Mouse (Mus musculus) right cerebral cortex, adult 18-20 months (tissue): ENCODE measurements around the gene Itih3.
A peak's percentile ranks its signal among the peaks of the same experiment; 100 is the strongest.

ENCODE experiments used
- DNase-seq: peaks from one replicate; pipeline ENCODE4 v3.0.0; 2022; ENCODE audit warnings: mixed read lengths

Gene Itih3

DNA sequence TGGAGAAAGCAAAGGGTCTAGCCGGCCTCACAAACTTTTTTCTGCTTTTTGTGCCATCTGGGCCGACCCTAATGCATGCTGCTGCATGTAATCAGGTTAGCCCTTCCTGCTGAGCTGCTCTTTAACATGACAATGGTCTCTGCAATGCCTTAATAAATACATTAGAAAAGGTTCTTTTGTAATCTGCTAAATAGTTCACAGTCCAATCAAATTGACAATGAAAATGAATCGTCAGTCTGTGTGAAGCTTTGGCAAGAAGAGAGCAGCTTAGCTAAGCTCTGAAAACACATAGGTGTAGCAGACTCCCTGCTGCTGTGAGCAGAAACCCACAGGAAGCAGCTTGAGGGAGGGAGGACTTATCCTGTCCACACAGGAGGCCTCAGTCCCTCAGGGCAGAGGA lies 23.6 kb downstream of the Itih3 start:
- no peak for DNase-seq

DNA sequence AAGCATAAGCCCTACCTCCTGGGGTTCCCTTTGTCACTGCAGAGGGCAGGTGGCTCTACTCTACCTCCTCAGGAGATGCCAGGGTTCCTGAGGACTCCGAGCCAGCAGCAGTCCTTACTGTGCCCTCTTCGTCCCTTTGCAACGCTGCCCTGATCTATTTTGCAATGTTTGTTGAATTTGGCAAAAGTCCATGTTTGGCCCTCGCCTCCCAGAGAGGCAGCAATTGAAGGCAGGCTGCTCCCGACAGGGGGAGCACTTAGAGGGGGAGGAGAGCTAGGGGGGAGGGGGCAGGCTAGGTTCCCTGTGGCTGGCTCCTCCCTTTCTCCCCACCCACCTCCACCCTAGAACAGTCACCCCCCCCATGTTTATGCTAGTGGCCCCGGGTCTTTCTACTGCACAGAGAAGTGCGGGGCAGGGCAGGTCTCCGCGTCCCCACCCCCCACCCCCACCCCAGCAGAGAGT lies 35.3 kb downstream of the Itih3 start:
- DNase-seq, result no peak

DNA sequence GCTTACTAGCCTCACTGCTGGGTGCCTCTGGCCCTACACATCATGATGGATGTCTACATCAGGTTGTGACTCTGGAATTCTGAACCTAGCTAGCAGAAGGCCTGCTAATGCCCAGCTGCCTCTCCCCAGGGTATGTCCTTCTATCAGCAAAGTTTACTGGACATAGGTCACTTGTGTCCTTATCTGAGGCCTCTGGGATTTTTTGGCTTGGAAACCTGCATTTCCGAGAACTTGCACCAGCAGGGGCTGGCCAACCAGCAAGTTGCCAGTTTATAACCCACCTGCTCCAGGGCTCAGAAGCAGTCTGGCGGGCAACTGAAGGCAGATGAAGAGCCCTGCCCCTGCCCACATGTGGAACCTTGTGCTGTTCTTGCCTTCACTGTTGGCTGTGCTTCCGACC lies 37.4 kb downstream of the Itih3 start, which contains the start of gene Itih4:
Gene Itih4, plus strand, starts transcription at position 273 of the 400 bp plus-strand sequence.
- no peak for DNase-seq

DNA sequence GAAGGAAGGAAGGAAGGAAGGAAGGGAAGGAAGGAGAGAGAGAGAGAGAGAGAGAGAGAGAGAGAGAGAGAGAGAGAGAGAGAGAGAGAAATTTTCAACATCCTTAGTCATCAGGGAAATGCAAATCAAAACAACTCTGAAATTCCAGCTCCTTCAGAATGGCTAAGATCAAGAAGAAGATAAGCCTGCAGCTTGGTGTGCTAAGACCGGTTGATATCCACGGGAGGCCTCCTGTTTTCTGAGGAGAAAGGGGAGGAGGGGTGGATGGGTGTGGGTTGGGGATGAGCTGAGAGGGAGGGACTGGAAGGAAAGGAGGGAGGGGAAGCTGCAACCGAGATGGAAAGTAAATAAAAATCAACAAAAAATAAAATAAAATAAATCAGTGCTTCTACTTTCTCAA lies 38.3 kb downstream of the Itih3 start:
- no peak for DNase-seq

DNA sequence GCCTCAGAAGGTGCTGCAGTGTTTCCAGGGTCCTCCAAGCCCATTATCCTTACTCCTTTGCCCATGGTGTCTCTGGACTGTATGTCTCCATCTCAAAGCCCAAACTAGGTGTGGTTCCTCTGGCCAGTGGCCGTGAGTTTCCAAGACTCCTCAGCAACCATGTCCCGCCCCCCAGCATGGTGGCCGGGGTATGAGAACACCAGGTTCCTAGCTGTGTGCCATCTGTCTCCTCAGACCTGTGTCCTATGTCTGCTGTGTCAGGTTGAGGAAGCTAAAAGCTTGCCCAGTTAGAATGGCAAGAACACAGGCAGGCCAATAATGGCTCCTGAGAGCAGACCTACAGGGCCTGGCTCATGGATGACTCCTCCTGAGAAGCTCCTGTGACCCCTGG lies 41.8 kb downstream of the Itih3 start:
- DNase-seq, result no peak

DNA sequence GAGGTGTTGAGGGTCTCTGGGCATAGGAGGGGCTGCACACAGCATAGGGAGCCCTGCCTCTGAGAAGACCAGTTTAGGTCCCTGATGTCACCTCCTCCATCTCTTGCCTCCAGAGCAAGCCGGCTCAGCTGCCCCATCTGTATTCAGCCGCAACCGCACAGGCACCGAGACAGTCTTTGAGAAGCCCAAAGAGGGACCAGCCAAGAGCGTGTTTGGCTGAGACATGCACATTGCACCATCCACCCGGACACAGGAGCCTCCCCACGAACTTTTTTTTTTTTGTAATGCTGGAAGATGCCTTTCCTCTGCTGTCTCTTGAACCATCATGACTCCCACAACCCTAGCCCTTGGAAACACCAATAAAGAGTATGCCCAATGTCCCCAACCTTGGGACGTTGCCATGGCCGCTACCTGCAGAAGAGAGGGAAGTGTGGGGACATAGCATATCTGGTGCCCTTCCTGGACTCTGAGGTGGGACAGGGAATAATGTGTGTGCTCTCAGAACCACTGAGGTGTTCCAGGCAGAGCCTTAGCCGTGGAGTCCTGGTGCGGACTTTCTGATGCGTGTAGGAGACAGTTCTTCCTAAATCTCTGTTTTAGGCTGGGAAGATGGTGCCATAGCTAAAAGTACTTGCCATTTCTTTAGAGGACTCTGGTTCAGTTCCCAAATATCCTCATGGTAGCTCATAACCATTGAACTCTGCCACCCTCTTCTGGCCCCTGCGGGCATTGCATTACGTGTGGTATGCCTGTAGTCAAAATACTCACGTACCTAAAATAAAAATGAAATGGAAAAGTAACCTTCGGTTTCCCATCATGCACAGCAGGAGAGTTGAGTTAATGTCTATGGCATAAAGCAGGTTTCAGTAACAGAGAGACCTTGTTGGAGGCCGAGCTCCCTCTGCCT lies 42.5 kb downstream of the Itih3 start:
- DNase-seq, result peak; percentile 43

DNA sequence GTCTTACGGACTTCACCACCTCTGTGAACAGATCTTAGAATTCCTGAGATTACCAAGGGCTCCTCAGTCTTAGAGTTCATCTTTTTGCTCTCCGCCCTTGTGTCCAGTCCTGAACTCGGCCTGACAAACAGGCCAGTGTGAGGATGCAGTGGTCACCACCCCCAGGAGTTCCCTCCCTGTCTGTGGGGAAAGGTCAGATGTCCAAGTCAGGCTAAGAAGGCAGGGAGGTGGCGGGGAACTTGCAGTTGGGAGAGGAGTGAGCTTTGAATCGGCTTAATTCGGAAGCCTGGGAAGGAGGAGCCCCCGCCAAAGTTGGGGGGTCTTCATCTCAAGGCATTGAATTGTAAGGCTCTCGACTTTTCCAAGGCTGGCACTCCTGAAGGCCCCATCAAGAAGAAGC lies 43.3 kb downstream of the Itih3 start:
- no peak for DNase-seq

DNA sequence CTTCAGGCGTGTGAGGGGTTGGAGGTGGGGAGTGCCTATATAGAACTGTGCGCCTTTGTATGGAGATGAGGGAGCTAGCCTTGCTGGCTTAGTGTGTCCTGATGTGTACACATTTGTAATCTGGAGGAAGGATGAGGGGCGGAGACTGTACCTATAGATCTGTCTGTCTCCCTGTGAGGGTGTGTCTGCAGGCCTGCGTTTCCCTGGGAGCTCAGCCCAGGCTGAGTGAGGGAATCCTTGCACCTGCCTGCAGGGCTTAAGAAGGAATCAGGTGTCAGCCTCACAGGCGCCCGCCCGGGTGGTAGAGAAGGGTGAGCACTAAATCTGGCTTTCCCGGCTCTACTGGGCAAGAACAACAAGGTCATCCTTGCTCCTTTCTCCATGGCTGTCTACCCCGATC lies 43.8 kb downstream of the Itih3 start:
- DNase-seq, result no peak

DNA sequence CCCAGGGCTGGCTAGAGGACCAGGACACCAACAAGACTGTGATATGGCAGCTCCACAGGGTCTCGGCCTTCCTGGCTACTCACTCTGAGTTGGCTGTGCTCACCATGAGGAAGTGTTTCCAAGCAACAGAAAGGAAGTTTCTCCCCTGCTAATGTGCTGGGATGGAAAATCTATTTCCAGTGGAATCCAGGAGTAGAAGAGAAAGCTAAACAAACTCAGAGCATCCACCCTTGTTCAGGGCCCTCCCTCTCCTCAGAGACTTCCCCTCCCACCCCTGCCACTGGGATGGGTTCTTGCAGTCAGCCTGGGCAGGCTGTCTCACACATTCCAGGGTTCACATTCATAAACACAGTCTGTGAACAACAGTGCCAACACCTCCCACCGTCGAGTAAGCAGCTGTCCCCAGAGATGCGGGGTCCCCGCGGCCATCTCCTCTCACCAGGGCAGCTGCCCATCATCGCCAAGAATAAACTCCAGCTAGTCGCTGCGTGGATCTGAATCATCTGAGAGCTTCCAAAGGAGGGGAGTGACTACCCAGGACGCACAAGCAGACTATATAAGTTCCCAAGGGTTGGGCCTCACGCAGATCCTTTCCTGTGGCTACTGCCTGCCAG lies 44.5 kb downstream of the Itih3 start, which contains the start of gene Mustn1:
Gene Mustn1, plus strand, starts transcription at position 243 of the 614 bp plus-strand sequence.
- peak; percentile 33 for DNase-seq

DNA sequence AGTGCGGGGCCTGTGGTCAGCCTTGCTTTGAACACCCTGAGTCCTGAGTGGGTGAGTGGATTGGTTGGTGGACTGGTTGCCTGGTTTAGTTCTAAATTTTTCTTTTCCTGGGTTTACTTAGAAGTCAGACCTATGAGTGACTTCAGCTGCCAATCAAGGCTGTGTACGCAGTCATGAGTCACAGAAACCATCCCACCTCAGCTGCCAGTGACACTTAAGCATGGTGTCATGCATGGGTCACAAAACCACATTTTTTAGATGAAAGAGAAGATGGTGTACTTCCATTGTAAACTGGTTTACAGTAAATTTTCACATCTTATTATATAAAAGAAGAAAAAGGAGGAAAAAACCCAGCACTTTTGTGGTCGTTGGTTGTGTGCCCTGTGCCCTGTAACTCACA lies 45.7 kb downstream of the Itih3 start:
- DNase-seq, result no peak

DNA sequence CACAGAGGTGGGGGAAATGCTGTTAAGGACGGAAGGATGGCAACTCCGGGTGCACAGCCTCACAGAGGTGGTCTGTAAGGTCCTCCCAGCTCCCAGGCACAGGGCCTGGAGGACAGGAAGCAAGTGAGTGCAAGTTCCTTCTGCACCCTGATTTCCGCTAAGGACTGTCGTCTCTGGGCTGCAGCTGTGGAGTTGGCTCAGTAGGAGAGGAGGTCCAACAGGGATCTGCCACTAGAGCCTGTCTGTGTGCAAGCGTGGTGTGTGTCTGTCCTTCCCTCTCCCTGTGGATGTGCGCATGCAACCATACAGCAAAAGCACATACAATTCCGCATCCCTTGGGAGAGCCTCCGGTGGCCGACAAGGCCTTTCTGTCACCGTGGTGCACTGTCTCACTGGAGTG lies 47.1 kb downstream of the Itih3 start:
- no peak for DNase-seq

DNA sequence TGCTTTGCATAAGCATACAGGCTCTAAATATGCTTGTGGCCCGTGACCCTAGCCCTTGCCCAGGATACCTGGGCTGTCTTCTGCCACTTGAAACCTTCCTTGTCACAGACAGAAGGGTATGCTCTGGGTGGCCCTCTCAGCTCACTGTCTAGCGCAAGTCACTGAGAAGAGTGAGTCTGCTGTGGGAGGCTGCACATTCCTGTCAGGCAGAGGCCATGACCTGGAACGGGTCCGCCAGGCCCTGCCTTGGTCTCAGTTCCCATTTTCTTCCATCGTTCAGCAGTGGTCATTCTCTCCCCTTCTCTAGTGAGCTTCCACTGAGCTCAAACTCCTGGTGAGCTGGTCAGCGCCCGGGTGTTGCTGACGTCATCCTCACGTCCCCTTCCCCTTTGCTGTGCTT lies 47.6 kb downstream of the Itih3 start:
- DNase-seq, result no peak

DNA sequence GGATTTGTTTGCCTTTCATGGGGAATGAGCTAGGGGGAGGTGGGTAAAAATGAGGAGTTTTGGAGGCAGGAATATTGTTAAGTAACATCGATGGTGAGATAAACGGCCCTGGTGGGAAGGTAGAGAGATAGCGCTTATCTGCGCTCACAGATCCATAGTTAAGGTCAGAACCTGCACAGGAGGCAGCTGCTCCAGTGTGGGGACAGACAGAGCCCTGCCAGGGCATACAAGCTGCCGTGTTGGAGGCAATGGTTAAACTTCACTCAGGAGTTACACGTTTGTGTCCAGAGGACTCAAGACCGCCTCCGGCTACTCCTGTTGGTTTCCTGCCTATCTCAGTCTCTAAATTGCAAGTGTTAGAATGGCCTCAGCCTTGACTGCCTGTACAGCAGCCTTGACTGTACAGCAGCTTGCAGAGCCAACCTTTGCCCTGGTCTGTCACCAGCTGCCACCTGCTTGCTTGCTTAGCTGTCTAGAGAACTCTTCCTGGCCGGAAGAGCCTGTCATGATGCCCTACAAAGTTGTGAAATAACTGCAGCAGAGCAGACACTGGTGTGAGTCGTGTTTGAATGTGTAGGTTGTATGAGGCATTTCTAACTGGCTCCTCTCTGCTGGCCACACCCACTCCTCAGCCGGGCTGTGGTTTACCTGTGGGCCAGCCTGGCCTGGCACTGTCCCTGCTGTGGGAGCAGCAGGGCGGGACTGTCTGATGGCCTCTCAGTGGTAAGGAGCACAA lies 48.3 kb downstream of the Itih3 start:
- DNase-seq, result no peak

DNA sequence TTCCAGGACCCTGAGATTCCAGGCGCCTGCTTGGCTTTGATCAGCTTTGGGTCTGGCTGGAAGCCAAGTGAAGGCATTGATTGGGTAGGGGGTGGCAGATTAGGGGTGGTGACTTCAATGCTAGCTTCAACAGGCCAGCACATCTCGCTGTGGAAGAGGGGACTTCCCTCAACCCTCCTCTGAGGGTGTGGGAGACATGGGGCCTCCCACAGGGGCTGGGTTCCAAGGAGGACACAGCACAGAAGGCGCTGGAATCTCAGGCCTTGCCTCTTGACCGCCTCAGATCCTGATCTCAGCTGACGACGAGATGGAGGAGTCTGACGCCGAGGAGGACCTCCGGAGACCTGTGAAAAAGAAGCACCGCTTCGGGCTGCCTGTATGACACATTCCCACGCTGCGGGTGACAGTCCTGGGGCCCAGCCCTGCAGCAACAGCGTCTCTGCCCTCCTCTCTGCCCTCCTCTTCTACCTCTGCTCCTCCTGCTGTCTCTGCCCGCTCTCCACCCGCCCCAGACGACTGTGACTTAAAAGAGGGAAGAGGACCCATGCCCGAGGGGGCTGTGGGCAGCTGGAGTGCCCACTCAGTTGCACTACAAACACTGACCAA lies 49.4 kb downstream of the Itih3 start:
- no peak for DNase-seq

DNA sequence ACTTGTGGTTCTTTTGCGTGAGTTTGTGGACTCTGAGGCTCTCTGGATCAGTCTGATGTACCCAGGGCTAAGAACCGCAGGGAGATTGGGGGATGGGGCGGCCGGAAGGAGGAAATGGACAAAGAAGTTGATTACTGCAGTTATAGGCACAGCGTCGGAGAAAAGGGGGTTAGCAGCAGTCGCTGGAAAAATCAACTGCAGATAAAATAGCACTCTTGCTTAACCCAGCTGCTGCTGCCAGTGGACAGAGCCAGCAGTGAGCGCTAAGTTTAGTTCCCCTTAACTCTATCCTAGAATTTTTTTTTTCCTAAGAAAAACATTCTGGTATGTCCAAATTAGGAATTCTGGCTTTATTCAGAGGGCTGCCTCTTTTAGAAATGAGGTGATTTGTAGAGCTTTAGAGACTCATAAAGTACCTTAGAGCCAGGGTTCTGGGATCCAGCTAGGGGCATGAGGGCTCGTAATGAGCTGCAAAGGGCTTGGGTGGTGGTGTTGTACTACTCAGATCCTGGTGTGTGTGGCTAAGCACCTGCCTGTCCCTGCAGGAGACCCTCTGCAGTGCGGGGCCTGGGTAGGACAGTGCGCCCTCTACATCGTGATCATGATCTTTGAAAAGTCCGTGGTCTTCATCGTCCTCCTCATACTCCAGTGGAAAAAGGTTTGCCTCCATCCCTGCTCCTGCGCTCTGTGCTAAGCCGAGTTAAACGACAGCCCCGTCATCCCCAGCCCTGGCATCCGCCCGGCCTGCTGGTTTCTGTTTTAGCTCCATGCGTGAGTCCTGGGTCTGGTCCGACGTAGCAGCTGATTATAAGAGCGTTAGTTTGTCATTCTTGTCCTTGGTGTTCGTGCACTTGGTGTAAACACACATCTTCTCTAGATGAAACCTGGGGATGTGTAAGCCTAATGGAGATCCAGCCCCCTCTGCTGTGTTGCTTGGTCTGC lies 53.1 kb downstream of the Itih3 start:
- DNase-seq, result no peak

DNA sequence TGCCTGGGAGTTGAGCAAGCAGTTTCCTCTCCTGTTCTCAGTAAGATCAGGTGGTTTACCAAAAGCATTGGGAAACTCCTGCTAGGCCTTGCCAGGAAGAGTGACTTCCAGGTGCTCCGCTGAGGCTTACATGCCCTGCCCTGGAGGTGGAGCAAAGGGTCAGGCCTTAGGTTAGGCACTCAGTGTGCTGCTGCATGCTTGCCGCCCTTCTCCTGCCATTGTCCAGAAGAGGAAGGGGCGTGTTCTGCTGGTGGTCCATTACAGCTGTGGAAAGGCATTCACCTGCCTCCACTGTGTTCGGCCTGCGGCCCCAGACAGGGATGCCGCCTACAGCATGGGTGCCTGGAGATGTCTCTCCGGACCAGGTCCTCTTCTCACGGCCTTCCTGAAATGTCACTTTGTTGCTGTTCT lies 54.2 kb downstream of the Itih3 start:
- no peak for DNase-seq

DNA sequence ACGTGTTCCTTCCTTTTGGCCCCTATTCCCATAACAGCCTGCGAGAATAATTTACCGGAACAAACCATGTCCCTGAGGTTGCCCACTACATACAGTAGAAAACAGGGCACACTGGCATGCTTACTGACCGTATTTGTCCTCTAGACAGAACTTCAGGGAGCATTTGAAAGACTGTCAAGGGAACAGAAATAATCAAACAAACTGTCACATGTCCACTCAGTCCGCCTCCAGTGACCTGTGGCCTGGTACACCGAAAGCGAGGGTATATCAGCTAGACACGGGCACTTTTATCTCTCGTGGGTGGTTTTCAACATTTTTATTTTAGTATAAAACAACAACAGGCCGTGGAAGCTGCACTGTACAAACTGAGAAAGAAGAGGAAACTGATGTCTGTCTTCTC lies 54.7 kb downstream of the Itih3 start:
- DNase-seq, result no peak

DNA sequence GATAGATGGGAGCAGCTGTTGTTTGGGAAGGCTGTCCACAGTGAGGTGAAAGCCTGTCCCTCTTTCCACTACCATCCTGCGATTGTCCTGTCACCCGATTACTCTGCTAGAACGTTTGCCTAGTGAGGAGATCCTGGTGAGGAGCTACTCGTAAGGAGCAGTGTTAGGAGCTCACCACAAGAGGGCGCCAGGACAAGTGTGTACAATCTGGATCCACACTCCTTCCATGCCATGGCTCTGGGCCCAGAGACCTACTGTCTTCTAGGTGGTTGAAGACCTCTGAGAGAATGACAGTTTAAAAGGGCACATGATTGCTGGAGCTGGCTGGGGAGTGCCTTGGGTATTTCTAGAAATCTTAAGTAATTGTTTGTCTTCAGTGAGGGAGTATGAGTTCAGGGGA lies 56.5 kb downstream of the Itih3 start:
- peak; percentile 65 for DNase-seq

DNA sequence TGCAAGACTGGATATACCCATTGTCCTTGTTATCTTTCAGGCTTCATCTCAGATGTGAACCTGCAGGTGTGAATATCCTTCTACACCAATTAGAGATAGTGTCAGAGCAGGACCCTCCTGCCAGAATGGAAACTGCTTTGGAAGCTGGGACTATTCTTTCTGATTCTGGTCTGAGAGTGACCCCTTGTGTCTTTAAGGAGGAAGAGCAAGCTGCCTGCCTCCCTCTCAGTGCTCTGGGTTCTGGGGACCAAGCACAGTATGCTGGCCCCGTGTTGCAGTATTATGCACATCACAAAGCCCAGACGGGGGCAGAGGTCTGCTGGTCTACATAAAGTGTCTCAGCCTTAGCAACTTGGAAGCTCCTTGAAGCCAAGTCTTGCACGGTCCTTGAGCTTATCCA lies 58.2 kb downstream of the Itih3 start:
- DNase-seq, result no peak

DNA sequence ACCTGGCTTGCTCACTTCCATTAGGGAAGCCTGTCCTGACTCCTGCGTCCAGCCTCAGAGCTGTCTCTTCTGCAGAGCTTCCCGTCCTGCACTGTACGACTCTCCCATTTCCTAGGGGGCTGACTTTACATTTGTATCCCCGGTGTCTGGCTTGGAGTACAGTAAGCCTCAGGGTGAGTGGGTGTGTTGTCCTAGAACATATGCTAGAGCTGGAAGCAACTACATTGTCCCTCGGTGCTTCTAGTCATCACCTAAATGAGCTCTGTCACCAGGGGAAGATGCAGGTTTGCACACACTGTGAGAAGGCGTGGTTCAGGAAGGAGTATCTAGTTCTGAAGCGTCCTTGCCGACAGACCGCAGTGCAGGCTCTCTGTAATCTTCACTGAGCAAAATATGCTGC lies 61.2 kb downstream of the Itih3 start:
- peak; percentile 33 for DNase-seq

DNA sequence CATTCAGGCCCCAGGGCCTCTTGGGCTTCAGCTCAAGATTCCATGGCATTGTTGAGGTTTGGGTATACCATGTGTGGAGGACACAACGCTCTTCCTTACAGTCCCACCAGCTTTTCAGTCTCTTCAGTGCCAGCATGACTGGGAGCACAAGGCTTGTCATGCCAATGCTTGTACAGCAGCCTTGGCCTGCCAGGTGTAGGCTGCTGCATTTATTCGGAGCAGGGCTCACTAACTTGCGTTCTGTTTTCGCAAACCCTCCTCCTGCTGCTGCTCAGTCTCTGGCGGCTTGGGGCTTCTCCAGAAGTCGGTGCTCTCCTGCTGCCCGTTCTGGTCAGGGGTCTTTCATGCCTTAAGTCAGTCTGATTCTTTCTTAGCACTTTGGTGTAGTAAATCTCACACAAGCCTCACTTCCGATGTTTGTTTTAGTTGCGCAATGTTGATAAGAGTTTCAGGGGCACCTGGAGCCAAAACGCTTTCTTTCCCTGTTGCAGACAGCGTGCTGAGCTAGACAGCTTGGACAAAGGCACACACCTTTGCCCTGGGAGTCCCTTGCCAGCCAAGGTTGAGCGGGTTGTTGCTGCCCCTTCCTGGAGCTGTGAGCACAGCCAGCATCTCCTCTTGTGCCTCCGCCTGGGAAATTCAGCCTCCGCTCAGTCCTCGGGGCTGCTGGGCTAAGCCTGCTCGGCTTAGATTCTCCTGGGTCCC lies 62.0 kb downstream of the Itih3 start:
- no peak for DNase-seq
